Mouse (Mus musculus) layer of hippocampus, postnatal 14 days (tissue): ENCODE data around the gene Rcn3. TPM values are rescaled to one million over a fixed set of nuclear protein-coding genes. Genes with fewer than 3 reads are reported as not detected.
A peak's percentile ranks its signal among the peaks of the same experiment; 100 is the strongest.
"Not testable (repeated sequence)": the region's sequence is repeated elsewhere in the genome, so short reads cannot be mapped to it uniquely, and the experiment has no call there.

Experiments used
- DNase-seq, 2 experiments: peaks; one replicate each; pipeline ENCODE4 v3.0.0; 2021 to 2022; ENCODE audit warnings: low spot score in 2 of 2, mixed read lengths in 1 of 2
- long read RNA-seq, 2 experiments: library from polyadenylated mRNA; stranded (forward); transcript quantifications; one replicate each; pipeline ENCODE4 v2.0.0; 2021
- total RNA-seq, 2 experiments: library from RNA; stranded (reverse); gene quantifications; 2 replicates each; pipeline ENCODE4 v1.2.3; 2021

Gene Rcn3
- total RNA-seq = 10 to 100 TPM; 10.3 to 13.8 TPM
- long read RNA-seq, experiment 1, partial matches to known transcripts = 1 of 14 reads
- long read RNA-seq, experiment 1, other reads (novel, unspliced or antisense) = 4 of 14 reads
- long read RNA-seq, experiment 2, transcript Rcn3-201 (7 exons, 1,462 nt) = major isoform, 5 of 23 reads
- long read RNA-seq, experiment 2, partial matches to known transcripts = 2 of 23 reads
- long read RNA-seq, experiment 2, other reads (novel, unspliced or antisense) = 10 of 23 reads

DNA sequence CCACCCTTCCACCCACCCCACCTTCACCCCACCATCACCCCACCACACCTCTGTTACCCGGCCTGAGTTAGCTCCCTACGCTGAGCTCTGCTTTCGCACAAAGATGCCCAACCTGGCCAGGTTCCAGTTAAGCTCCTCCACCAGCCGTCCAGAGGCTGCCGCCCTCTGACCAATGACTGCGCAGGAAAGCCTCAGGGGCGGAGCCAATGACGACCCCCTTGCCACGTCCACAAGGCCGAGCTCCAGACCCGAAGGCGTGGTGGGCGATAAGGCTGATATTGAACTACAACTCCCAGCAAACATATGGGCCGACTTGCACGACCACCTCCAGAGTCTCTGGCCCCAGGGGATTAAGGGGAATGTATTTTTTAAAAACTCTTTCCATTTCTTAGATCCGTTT is at the start of gene Rcn3:
Gene Rcn3 (minus strand): TSS at position 174 of the 400 bp plus-strand sequence.
- DNase-seq = peak in 1 of 2 experiments; percentile 70

DNA sequence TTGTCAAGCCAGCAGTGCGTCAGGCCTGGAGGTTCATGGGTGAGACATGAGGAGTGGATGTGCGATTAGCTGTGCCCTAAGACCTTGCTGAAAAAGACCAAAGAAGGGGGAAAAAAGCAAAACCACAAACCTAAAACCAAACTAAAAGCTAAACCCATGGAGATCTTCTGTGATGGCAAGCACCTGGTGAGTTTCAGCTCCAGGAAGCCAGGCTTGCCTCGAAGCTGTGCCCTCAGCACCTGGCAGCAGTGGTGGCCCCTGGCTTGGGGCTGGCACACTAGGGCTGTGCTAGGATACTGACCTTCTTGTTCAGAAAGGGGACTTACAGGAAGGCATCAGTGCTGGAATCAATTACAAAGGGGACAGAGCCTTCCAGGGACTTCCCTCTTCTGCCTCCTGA is 49.3 kb upstream of the Rcn3 start:
- DNase-seq = no peak

- no peak for DNase-seq
Measured at GRCm38 (mm10) chr7:45139904-45140723, 48.1 kb upstream of the Rcn3 start.

DNA sequence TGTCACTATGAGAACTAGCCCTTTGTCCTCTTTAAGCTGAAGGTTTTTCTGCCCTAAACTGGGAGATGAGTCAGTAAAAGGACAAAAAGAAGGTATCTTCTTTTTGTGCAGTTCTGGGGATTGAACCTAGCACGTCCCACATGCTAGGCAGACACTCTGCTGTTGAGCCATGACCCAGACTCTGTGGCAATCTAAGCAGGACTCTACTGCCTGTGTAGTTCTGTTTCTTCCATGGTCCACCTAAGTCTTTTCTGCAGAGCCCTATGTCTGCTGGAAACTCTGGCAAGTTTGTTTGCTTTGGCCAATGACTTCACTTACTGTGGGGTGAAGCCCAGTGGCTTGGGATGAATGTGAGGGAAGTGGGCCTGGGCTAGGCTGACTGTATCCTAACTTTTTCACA is 46.4 kb upstream of the Rcn3 start:
- DNase-seq = no peak

DNA sequence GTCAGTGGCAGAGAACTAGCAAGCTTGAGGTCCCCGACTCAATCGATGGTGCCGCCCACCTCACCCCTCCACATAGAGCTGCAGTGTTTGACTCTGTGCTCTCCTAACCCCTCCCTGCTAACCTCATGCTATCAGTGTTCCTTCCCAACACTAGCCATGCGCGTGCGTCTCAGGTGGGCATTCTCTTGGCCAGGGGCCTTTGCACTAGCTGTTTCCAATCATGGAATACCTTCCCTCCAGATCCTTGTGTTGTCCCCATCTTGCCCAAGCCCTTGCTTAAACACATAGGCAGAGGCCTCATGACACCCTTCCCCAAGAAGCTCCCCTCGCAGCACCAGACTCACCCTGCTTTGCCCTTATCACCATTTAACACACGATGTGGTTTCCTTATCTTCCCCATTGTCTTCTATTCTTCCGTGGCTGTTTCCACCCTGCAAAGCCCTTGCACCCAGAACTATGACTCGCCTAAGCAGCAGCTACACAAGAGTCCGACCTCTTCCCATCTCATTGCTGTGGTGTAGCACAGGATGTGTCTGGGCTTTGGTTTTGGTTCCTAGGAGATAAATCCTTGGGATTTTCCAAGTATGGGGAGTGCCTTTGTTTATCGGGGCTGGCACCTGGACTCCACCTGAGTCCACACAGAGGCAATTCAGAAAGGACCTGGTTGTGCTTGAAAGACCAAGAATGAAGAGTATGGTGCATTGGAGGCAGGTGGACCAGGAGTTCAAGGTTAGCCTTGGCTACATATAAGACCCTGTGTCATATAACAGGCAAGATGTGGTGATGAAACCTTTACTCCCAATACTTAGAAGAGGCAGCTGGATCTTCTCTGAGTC is 45.4 kb upstream of the Rcn3 start:
- DNase-seq = no peak

- DNase-seq = peak; percentile 91
Measured at GRCm38 (mm10) chr7:45135993-45136567, 44.1 kb upstream of the Rcn3 start, which contains the start of the genes Gm45713 and Flt3l. TSS of gene Gm45713 (minus strand) at chr7:45136231. TSS of gene Flt3l (minus strand) at chr7:45136432.

DNA sequence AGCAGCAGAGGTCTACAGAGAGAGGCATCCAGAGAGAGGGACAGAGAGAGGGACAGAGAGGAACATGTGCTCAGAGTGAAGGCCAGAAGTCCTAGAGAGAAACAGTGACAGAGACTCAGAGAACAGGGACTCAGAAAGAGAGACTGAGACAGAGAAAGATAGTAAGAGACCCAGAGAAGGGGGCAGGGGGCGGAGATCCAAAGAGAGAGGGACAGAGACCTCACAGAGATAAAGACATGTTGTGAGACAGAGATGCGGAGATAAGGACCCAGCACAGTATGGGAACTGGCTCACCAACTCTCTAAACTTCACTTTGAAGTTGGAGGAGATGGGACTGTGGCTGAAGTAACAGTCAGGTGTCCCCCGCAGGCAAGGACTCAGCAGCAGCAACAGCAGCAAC is 43.3 kb upstream of the Rcn3 start:
- DNase-seq = no peak

DNA sequence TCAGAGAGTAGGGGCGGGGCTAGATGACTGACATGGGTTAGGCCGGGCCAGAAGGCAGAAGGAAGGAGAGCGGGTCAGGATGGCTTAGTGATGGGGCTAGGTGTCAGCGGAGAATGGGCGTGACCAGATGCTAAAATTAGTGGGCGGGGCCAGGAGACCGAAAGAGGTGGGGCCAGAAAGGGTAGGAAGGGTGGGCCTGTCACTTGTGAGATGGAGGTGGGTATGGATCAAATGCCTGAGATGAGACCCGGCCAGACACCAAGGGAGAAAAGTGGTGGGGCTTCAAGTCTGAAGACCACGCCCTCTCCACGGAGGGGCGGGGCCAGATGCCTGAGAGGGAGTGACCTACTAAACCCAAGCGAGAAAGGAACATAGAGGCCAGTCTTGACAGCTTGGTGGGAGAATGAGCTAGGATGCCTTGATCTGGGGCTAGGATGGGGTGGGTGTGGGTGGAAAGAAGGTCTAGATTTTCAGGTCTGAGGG is 42.6 kb upstream of the Rcn3 start:
- DNase-seq = no peak

DNA sequence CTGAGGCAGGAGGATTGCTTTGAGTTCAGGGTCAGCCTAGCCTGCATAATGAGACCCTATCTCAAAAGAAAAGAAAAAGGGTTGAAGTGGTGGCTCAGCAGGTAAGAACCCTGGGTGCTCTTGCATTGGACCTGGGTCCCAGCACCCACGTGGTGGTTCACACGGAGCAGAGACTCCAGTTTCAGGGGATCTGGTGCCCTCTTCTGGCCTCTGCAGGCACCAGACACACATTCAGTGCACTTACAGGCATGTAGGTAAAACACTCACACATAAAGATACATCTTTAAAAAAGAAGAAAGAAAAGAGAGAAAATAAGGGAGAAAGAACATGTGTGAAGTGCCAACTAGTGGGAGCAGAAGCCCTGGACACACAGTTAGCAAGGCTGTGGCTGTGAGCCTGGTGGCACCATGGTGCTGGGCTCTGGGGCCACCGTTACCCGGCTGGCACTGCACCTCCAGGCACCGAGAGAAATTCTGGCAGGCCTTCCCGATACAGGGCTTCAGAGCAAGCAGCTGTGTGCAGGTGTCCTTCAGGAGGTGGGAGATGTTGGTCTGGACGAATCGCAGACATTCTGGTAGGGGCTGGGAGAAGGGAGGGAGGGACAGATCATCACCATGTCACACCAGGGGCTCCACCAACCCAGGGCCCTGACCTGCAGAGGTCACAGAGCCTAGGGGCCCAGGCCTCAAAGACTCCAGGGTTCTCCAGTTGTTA is 41.6 kb upstream of the Rcn3 start:
- DNase-seq = no peak

- no peak for DNase-seq
Measured at GRCm38 (mm10) chr7:45131850-45132249, 39.8 kb upstream of the Rcn3 start.

DNA sequence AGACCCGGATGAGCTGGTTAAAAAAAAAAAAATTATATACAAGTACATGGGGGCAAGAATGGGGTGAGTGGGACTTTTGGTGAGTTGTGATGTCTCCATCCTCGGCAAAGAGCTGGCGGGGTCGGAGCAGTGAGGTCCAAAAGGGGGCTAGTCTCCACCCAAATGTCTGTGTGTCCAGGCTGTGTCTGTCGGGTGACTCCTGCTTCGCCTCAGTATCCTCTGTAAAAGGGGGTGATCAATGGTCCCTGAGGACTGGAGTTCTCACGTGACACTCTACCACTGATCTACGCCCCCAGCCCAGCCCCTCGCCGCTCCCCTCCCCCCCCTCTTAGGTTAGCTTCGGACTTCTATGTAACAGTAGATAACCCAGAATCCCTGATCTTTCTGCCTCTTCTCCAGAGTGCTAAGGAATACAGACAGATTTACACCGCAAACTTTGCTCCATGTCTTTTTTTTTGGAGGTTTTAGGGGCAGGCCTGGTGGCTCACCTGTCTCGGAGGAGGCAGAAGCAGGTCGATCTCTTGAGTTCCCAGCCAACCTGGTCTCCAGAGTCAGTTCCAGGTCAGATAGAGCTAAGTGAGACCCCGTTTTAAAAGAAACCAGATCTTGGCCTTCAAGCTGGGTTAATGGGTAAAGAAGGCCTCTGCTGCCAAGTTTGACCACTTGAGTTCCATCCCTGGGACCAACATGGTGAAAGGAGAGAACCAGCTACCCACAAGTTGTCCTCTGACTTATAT is 37.9 kb upstream of the Rcn3 start:
- no peak for DNase-seq

DNA sequence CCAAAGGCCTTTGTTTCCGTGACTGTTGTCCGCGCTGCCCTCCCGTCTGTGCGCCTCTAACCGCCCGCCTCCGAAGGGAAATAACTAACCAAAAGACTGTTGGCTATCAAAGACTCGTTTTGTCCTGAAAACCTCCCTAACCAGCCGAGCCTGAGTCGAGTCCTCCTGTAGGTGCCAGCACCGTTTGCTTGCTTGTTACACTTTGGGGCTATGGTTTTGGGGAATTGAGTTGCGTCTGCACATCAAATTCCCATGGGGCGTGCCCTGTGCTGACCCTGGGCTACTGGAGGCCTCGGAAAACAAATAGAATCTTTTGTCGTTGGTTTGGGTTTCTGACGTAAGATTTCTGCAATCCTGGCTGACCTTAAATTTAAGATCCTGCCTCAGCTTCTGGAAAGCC is 37.3 kb upstream of the Rcn3 start:
- no peak for DNase-seq

- peak; percentile 99 to 100 for DNase-seq
Measured at GRCm38 (mm10) chr7:45128624-45129246, 36.7 kb upstream of the Rcn3 start, which contains the start of gene Rpl13a. TSS of gene Rpl13a (minus strand) at chr7:45128761.

DNA sequence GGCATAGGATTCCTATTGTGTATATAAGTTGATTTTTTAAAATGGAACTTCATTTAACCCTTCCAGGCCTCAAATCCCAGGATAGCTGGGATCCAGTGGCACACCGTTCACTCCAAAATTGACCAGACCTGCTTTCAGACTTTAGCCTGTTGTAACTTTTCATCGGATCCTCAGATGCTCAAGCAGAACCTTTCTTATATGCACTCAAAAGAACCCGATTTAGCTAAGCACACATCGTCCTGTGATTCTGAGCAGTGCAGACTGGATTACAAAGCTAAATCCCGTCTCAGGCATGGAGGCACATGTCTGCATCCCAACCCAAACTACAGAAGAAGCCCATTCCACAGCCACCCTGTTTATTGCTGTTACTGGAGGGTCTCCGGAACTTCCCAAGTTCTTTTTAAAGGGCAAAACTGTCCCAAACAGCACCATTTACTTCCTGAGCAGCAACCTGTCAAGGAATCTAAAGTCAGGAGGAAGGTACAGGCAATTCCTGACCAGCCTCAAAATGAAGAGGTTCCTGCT is 35.7 kb upstream of the Rcn3 start:
- no peak for DNase-seq

- no peak for DNase-seq
Measured at GRCm38 (mm10) chr7:45126844-45127699, 35.1 kb upstream of the Rcn3 start.

GRCm38 (mm10) chr7:45126147-45126843 is 34.3 kb upstream of the Rcn3 start:
- DNase-seq = no peak

- not testable (repeated sequence) for DNase-seq
Measured at GRCm38 (mm10) chr7:45125649-45126048, 33.6 kb upstream of the Rcn3 start.
